Mouse (Mus musculus) left cerebral cortex, adult 8-10 months (tissue): ENCODE results near the gene Izumo1r. TPM values are rescaled to one million over a fixed set of nuclear protein-coding genes. Genes with fewer than 3 reads are reported as not detected.
A peak's percentile ranks its signal among the peaks of the same experiment; 100 is the strongest.

ENCODE experiments used
- DNase-seq, 2 experiments: peaks; one replicate each; pipeline ENCODE4 v3.0.0; 2022; ENCODE audit warnings: low spot score in 2 of 2
- total RNA-seq, 4 experiments: library from RNA; stranded (reverse); gene quantifications; 2 replicates each; pipeline ENCODE4 v1.2.4; 2022

Gene Izumo1r
- total RNA-seq, 4 experiments from 2014 or later: not detected

- DNase-seq: no peak
These were observed 33.4 kb downstream of the Izumo1r start for GRCm38 (mm10) chr9:14870377-14870776.

- no peak for DNase-seq
These were observed 35.4 kb downstream of the Izumo1r start for GRCm38 (mm10) chr9:14868326-14868725.

- DNase-seq: peak; percentile 41 to 46
These were observed 36.8 kb downstream of the Izumo1r start for GRCm38 (mm10) chr9:14866957-14867356.

- DNase-seq: no peak
These were observed 39.0 kb downstream of the Izumo1r start for GRCm38 (mm10) chr9:14864726-14865125.

GRCm38 (mm10) chr9:14863126-14863525, 40.6 kb downstream of the Izumo1r start:
- no peak for DNase-seq

GRCm38 (mm10) chr9:14859868-14860639, 43.7 kb downstream of the Izumo1r start, which contains the start of gene Gpr83:
Gpr83 (plus strand) TSS chr9:14860210.
- DNase-seq: peak; percentile 46 to 59

GRCm38 (mm10) chr9:14858782-14859181, 45.0 kb downstream of the Izumo1r start:
- no peak for DNase-seq

GRCm38 (mm10) chr9:14858170-14858706, 45.5 kb downstream of the Izumo1r start:
- no peak for DNase-seq

- DNase-seq: no peak
These were observed 46.7 kb downstream of the Izumo1r start for GRCm38 (mm10) chr9:14856922-14857654.

GRCm38 (mm10) chr9:14854585-14854984, 49.2 kb downstream of the Izumo1r start:
- DNase-seq: no peak

GRCm38 (mm10) chr9:14848267-14848935, 55.3 kb downstream of the Izumo1r start:
- no peak for DNase-seq

GRCm38 (mm10) chr9:14846428-14846827, 57.3 kb downstream of the Izumo1r start:
- DNase-seq: no peak

- no peak for DNase-seq
These were observed 59.8 kb downstream of the Izumo1r start for GRCm38 (mm10) chr9:14843901-14844300.

GRCm38 (mm10) chr9:14843311-14843857, 60.4 kb downstream of the Izumo1r start:
- no peak for DNase-seq

GRCm38 (mm10) chr9:14841878-14842761, 61.6 kb downstream of the Izumo1r start:
- DNase-seq: no peak

- DNase-seq: no peak
These were observed 63.8 kb downstream of the Izumo1r start for GRCm38 (mm10) chr9:14839970-14840369.

GRCm38 (mm10) chr9:14839527-14839926, 64.2 kb downstream of the Izumo1r start:
- no peak for DNase-seq
